Mouse (Mus musculus) WW6 (cell line): ENCODE results near the gene Itga5.

Source experiments
- DNase-seq: peaks from one replicate; pipeline ENCODE4 v3.0.0-alpha.2; 2013; ENCODE audit warnings: low read depth, low spot score

The Itga5 gene

DNA sequence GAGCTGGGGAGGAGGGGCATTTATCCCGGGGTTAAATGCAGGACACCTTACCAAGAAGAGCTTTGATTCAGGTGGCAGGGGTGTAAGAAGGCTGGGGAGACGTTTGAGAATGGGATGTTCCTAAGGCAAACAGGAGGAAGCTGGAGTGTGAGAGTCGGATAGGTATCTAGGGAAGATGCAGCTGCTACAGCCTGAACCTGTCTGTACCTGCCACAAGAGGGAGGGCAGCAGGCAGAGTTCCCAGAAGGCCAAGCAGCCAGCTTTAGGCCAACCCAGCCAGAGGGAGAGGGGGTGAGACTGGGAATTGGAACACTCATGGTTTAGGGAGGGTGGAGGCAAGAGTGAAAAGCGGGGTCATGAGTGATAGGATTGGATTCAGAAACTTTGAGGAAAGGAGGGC is 25.8 kb downstream of the Itga5 start:
- no peak for DNase-seq

GRCm38 (mm10) chr15:103339961-103340337 is 26.6 kb downstream of the Itga5 start, which contains the start of gene Zfp385a:
TSS of gene Zfp385a (minus strand) at chr15:103340093.
- no peak for DNase-seq

DNA sequence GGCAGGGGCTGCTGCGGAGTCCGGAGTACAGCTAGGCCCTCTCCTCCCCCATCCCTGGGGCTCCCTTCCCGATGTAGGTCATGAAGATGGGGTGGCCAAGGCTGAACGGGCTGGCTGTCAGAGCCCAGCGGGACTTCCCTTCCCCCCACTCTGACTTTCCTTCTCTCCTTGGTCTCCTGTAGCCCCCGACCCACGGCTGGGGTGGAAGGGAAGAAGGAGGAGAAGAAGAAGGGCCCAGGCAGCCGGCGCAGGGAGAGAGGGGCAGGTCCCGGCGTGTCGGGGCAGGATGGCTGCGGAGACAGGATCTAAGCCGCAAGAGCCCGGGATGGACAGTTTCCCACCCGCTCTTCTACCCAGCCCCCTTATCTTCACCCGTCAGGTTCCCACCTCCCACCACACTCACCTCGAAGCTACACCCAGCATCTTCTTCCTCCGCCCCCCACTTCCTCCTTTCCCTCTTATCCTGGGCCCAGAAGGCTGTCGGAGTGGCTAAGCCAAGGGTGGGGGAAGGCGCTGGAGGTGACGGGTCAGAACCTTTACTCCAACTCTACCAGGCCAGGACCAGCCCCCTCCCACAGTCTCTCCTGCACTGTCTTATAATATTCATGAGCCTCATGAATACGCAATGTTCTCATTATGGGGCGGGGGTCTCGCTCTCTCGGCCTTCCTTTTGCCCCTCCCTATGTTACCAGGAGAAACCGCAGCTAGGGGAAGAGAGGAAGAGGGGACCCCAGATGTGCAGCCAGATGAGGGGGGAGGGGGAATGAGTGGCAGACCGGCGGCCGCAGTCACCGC is 27.2 kb downstream of the Itga5 start:
- DNase-seq, result no peak

DNA sequence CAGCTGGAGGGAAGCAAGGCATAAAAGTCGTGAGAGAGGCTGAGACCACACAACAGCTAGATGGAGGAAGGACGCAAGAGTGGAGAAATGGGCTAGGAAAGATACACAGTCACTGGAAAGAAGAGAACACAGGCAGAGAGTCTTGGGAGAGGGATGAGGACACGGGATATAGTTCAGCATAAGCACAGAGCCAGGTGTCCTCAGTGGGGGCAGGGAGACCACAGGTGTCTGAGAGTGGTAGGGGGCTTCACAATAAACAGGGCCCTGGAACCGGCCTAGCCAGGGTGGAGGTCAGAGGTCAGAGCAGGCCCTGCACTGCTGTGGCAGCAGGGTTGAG is 27.8 kb downstream of the Itga5 start:
- no peak for DNase-seq

- DNase-seq, result no peak
These were observed 29.4 kb downstream of the Itga5 start for GRCm38 (mm10) chr15:103336996-103337667.

GRCm38 (mm10) chr15:103335488-103336235 is 30.9 kb downstream of the Itga5 start:
- no peak for DNase-seq

GRCm38 (mm10) chr15:103335040-103335439 is 31.5 kb downstream of the Itga5 start:
- no peak for DNase-seq

- DNase-seq, result no peak
These were observed 32.4 kb downstream of the Itga5 start for GRCm38 (mm10) chr15:103334194-103334593.

GRCm38 (mm10) chr15:103333738-103334137 is 32.8 kb downstream of the Itga5 start:
- DNase-seq, result no peak

GRCm38 (mm10) chr15:103333081-103333615 is 33.4 kb downstream of the Itga5 start:
- DNase-seq, result no peak

DNA sequence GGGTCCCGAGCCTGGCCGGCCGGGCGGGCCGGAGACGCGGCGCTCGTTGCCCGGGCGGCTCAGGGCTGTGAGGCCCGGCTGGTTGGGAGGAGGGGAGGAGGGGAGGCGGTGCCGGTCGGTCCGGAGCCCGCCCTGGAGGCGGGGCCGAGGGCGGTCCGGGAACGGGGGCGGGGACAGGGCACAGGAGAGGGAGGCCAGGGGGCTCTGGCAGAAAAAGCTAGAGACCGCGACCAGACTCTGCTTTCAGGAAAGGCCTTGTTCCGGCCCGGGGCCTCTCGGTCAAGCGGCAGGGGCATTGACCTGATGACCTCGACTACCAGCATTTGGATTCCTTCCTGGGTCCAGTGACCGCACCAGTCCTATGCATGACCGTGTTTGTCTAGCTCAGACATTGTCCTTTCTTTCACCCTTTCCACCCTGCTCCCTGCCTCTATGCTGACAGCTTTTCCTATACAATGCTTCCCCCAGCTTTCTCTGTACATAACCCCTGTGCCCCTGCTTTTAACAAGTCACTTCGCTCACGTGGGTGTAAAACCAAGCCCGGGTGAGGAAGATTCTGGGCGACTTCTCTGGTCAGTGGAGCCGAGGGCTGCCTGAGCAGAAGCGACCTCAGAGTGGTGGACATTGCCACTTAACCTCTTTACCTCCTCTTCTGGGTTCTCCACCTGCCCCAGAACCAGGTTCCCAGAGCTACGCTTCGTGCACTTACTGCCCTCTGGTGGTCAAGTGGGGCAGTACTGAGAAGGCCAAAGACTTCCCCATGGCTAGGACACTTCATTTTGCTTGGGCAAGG is 42.9 kb downstream of the Itga5 start:
- DNase-seq, result no peak

- DNase-seq, result no peak
These were observed 43.5 kb downstream of the Itga5 start for GRCm38 (mm10) chr15:103323070-103323454.

DNA sequence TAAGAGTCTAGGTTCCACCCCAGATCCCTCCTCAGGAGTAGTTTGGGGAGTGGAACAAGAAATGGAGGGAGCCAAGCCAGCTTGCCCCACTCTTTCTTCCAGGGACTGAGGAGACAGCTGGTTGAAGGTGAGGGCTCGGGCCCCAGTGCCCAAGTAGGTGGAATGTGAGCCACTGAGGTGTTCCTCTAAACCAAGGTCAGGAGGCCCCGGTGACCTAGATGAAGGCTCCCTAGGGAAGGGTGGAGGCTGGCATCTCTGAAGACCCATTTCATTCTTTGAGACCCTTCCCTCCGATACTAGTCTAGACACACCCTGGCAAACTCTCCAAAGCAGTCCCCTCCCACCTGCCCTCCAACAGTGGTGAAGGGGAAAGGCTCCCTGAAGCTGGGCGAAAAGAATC is 44.2 kb downstream of the Itga5 start:
- no peak for DNase-seq

GRCm38 (mm10) chr15:103321076-103321475 is 45.5 kb downstream of the Itga5 start:
- no peak for DNase-seq

DNA sequence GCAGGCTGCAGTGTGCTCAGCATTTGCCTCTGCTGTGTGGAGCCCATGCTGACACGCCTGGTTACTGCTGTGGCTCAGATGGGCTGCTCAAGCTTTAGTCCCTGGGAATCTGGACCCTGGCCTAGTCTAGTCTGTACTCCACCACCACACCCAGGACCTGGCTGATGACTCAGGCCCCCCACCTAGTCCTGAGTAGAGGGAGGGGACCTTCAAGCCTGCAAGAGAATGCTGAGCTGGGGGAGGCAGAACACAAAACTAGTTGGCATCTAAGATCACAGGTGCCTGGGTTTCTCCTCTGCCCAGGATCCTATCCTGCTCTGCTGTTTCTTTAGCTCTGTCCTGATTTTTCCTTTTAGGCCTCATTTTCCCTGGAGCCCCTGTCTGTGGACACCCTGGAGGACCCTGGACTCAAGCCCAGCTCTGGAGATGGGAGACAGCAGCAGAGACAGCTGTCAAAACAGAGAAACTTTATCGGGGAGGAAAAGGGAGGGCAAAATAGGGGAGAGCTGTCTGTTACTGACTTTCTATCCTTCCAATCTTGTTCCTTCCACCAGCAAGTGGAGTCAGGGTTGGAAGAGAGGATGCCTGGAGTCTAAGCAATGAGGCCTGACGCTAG is 48.3 kb downstream of the Itga5 start:
- DNase-seq, result no peak

DNA sequence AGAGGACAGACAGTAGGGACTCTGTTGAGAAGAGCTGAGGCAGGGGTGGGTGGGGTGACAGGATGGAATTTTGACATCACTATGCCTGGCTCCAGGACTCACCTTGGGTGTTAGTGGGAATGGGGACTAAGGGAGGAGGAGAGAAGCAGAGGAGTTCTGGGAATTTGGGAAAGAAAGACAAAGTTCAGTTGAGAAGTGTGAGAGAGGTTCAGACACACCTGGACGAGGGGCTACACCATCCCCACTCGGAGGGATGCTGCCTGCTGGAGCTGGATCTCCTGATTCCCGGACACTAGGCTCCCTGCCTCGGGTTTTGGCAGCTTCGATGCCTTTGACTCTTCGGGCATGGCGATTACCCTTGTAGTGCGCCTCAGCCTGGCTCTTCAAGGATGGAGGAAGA is 48.8 kb downstream of the Itga5 start:
- no peak for DNase-seq

- no peak for DNase-seq
These were observed 49.4 kb downstream of the Itga5 start for GRCm38 (mm10) chr15:103317120-103317519.

DNA sequence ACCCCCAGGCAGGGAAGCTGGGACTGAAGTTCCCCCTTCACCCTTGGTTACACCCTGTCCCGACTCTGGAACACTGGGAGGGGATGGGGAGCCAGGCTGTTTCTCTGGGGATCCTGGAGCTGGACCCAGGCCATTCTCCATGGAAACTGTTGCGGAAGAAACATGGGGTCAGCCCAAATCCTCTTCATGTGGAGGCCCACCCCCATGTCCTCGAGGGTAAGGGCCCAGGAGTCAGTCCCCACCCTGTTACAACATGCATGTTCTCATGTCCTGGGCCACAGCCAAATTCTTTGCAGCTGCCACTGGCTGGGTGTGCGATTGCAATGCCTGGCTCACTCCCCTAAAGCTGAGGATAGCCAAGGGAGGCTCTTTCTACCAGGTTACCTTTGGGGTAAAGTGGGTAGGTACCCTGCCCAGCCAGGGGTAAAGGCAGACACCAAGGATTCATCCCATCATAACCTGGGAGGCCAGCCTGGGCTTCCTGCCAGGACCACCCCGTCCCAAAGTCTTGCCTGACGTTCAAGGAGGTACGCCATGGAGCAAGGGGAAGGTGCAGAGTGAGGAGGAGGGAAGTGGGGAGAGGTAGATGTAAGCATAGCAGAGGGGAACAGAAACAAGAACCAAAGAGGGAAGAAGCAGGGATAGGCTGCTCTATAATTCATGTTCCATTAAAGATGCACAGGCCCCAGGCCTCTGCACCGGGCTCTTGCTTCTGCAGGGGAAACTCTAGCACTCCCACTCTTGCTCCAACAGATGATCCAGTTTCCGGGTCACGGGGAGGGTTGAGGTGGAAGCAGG is 50.4 kb downstream of the Itga5 start:
- no peak for DNase-seq

DNA sequence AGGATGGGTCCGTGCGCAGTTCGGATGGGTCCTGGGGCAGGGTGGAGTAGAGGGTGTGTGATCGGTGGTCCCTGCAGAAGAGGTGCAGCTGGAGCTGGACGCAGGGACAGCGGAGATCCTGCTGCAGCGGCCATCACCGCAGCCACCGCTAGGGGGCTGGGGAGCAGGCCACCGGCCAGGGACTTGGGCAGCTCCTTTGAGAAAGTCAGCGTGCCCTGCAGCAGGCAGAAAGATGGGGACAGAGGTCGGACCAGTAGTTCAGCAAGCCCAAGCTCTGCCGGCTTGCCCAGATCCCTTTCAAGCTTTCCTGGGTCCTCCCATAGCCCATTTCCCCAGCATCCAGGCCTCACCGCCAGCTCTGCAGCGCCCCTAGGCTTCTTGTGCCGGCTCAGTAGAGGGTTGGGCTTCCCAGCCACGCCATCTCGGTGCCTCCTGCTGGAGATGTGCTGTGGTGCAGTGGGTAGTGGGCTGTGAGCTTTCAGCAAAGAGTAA is 51.5 kb downstream of the Itga5 start:
- DNase-seq, result peak; percentile 74

DNA sequence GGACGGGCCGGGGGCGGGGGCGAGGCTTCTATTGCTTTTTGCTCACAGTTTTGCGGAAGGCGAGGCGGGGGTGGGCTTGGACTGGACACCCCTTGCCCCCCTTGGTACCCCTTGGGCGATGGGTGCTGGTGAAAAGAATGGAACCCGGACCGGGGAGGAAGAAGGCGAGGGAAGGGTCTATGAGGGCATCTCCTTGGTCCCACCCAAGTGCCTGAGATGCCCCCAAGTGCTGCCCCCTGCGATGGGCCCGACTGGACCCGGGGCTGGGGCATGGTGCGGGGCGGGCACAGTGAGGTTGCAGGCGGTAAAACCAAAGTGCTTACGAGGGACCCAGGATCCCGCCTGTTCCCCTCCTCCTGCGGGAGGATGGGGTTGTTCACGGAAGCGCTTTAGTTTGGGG is 52.4 kb downstream of the Itga5 start:
- no peak for DNase-seq
